Mouse (Mus musculus) MEL (cell line): ENCODE data around the gene Wdfy3.

Experiments used
- CHD2 ChIP-seq: IDR thresholded peaks from 2 replicates; pipeline ENCODE4 v1.6.1; 2011; ENCODE audit warnings: low read length, improper control_type of control experiment
- GABPA ChIP-seq: IDR thresholded peaks from 2 replicates; pipeline ENCODE4 v1.6.1; 2012; ENCODE audit warnings: low read depth, mild to moderate bottlenecking, inconsistent platforms, low read length, improper control_type of control experiment, moderate library complexity
- HCFC1 ChIP-seq: IDR thresholded peaks from 2 replicates; pipeline ENCODE4 v1.6.1; 2012; ENCODE audit warnings: low read depth, mild to moderate bottlenecking, inconsistent platforms, low read length, improper control_type of control experiment, moderate library complexity
- MAX ChIP-seq: IDR thresholded peaks from 2 replicates; pipeline ENCODE4 v1.6.1; 2011; ENCODE audit warnings: low read length, improper control_type of control experiment
- MEF2A ChIP-seq: IDR thresholded peaks from 2 replicates; pipeline ENCODE4 v1.6.1; 2014; ENCODE audit warnings: low read depth, mild to moderate bottlenecking, inconsistent platforms, low read length, improper control_type of control experiment; ENCODE audit not compliant: poor library complexity, insufficient replicate concordance, severe bottlenecking; ENCODE audit errors: extremely low read depth
- MYB ChIP-seq: IDR thresholded peaks from 2 replicates; pipeline ENCODE4 v1.6.1; 2011; ENCODE audit warnings: mild to moderate bottlenecking, low read depth, low read length, improper control_type of control experiment
- POLR2A ChIP-seq, 2 experiments: IDR thresholded peaks; 2 replicates each; pipeline ENCODE4 v1.6.1; 2011 to 2012; ENCODE audit warnings: low read length in 2 of 2, mild to moderate bottlenecking in 2 of 2, control low read depth in 1 of 2, improper control_type of control experiment in 1 of 2, low read depth in 1 of 2, moderate library complexity in 1 of 2; ENCODE audit not compliant: control insufficient read depth in 1 of 2, insufficient read depth in 1 of 2, poor library complexity in 1 of 2
- SIN3A ChIP-seq: IDR thresholded peaks from 2 replicates; pipeline ENCODE4 v1.6.1; 2012; ENCODE audit warnings: low read length, improper control_type of control experiment, inconsistent platforms
- ZMIZ1 ChIP-seq: IDR thresholded peaks from 2 replicates; pipeline ENCODE4 v1.6.1; 2012; ENCODE audit warnings: low read depth, mild to moderate bottlenecking, inconsistent platforms, low read length, improper control_type of control experiment, moderate library complexity
- ZNF384 ChIP-seq: IDR thresholded peaks from 2 replicates; pipeline ENCODE4 v1.6.1; 2012; ENCODE audit warnings: low read depth, mild to moderate bottlenecking, inconsistent platforms, low read length, improper control_type of control experiment

GRCm38 (mm10) chr5:102055130-102055641 lies 14.5 kb downstream of the Wdfy3 start:
- TF ChIP-seq ZMIZ1: no peak
- no peak for TF ChIP-seq ZNF384
- no peak for TF ChIP-seq HCFC1
- TF ChIP-seq MYB: no peak
- TF ChIP-seq CHD2: no peak
- no peak for TF ChIP-seq GABPA
- TF ChIP-seq POLR2A (IDR thresholded peaks at IDR 0.05; ENCODE audit: control insufficient read depth in 1 of 2, insufficient read depth in 1 of 2, low read depth in 1 of 2, low read length in 2 of 2, poor library complexity in 1 of 2): no peak
- no peak for TF ChIP-seq SIN3A
- no peak for TF ChIP-seq MEF2A
- no peak for TF ChIP-seq MAX
